Mouse (Mus musculus): Measurements from ENCODE around the gene Vstm2b. TPM values are rescaled to one million over a fixed set of nuclear protein-coding genes. Genes with fewer than 3 reads are reported as not detected.

The Vstm2b gene
- polyA plus RNA-seq, 1 experiment from 2014 or later: 2.4 TPM

GRCm38 (mm10) chr7:40899376-40900265 lies 1.5 kb downstream of the Vstm2b start:
- H3K9me3 ChIP-seq (ENCODE audit: control insufficient read depth, low read depth, low read length): no peaks in the 10 kb centered on the region
- H3K27ac ChIP-seq (ENCODE audit: low read length): no peak overlapping the region
- H3K4me3 ChIP-seq (ENCODE audit: low read depth, low read length): peak overlapping the region; percentile 44
- whole genome bisulfite sequencing: under 1% methylated on average over 61 of the region's 61 CpGs
- peak; percentile 15; the same call in 1 of the 2 replicates for ATAC-seq (ENCODE audit: insufficient number of reproducible peaks, insufficient read depth, low FRiP score, low read depth)
- H3K4me2 ChIP-seq (replicated peaks; ENCODE audit: low read depth, low read length): peak overlapping the region; percentile 93
- 0 out of 2 replicates have a peak overlapping the region, but pooled peaks have one; percentile 21 for H3K9ac ChIP-seq (replicated peaks; ENCODE audit: low read depth, low read length)
- no peaks in the 10 kb centered on the region for H3K4me1 ChIP-seq (ENCODE audit: control insufficient read depth, insufficient read depth, low read length)
- no peaks in the 10 kb centered on the region for H3K36me3 ChIP-seq (ENCODE audit: control insufficient read depth, insufficient read depth, low read length)
- H3K27me3 ChIP-seq (ENCODE audit: control insufficient read depth, insufficient read depth, low read length): peaks cover 35% of the 10 kb centered on the region

- H3K4me1 ChIP-seq (ENCODE audit: control insufficient read depth, insufficient read depth, low read length): no peaks in the 10 kb centered on the region
- H3K9ac ChIP-seq (replicated peaks; ENCODE audit: low read depth, low read length): no peak overlapping the region
- H3K36me3 ChIP-seq (ENCODE audit: control insufficient read depth, insufficient read depth, low read length): no peaks in the 10 kb centered on the region
- no peaks in the 10 kb centered on the region for H3K9me3 ChIP-seq (ENCODE audit: control insufficient read depth, low read depth, low read length)
- H3K4me2 ChIP-seq (replicated peaks; ENCODE audit: low read depth, low read length): no peak overlapping the region
- peak; percentile 71; the same call in 1 of the 2 replicates for ATAC-seq (ENCODE audit: insufficient number of reproducible peaks, insufficient read depth, low FRiP score, low read depth)
- H3K27ac ChIP-seq (ENCODE audit: low read length): no peak overlapping the region
- peaks cover 35% of the 10 kb centered on the region for H3K27me3 ChIP-seq (ENCODE audit: control insufficient read depth, insufficient read depth, low read length)
- 1% methylated on average over 16 of the region's 16 CpGs for WGBS
- H3K4me3 ChIP-seq (ENCODE audit: low read depth, low read length): no peak overlapping the region
Observed at GRCm38 (mm10) chr7:40901201-40901600, 3.1 kb downstream of the Vstm2b start.

DNA sequence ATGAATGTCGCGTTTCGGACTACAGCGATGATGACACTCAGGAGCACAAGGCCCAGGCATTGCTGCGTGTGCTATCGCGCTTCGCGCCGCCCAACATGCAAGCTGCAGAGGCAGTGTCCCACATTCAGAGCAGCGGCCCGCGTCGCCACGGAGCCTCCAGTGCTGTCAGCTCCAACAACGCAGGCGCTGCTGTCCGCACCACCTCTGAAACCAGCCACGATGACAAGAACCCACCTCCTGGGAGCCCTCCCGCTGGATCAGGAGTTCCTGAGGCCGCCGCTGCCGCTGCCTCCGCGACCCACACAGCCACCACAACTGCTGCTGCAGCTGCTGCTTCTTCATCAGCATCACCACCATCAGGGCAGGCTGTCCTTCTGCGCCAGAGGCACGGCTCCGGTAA lies 4.4 kb downstream of the Vstm2b start:
- Histone ChIP-seq H3K9me3 (ENCODE audit: control insufficient read depth, low read depth, low read length) (no peaks in the 10 kb centered on the region), H3K9ac (replicated peaks; ENCODE audit: low read depth, low read length) (no peak overlapping the region), H3K27me3 (ENCODE audit: control insufficient read depth, insufficient read depth, low read length) (peaks cover 35% of the 10 kb centered on the region), H3K27ac (ENCODE audit: low read length) (no peak overlapping the region), H3K4me2 (replicated peaks; ENCODE audit: low read depth, low read length) (no peak overlapping the region), H3K36me3 (ENCODE audit: control insufficient read depth, insufficient read depth, low read length) (no peaks in the 10 kb centered on the region), H3K4me3 (ENCODE audit: low read depth, low read length) (no peak overlapping the region), H3K4me1 (ENCODE audit: control insufficient read depth, insufficient read depth, low read length) (no peaks in the 10 kb centered on the region)
- no peak for ATAC-seq (ENCODE audit: insufficient number of reproducible peaks, insufficient read depth, low FRiP score, low read depth)
- 13% methylated on average over 28 of the region's 28 CpGs for WGBS

GRCm38 (mm10) chr7:40906484-40906883 lies 8.4 kb downstream of the Vstm2b start:
- peaks cover 9% of the 10 kb centered on the region for H3K27me3 ChIP-seq (ENCODE audit: control insufficient read depth, insufficient read depth, low read length)
- no peak for ATAC-seq (ENCODE audit: insufficient number of reproducible peaks, insufficient read depth, low FRiP score, low read depth)
- H3K4me2 ChIP-seq (replicated peaks; ENCODE audit: low read depth, low read length): no peak overlapping the region
- no peaks in the 10 kb centered on the region for H3K9me3 ChIP-seq (ENCODE audit: control insufficient read depth, low read depth, low read length)
- 68% methylated on average over 1 of the region's 1 CpGs for WGBS
- H3K27ac ChIP-seq (ENCODE audit: low read length): no peak overlapping the region
- H3K36me3 ChIP-seq (ENCODE audit: control insufficient read depth, insufficient read depth, low read length): no peaks in the 10 kb centered on the region
- no peak overlapping the region for H3K9ac ChIP-seq (replicated peaks; ENCODE audit: low read depth, low read length)
- H3K4me1 ChIP-seq (ENCODE audit: control insufficient read depth, insufficient read depth, low read length): no peaks in the 10 kb centered on the region
- H3K4me3 ChIP-seq (ENCODE audit: low read depth, low read length): no peak overlapping the region

GRCm38 (mm10) chr7:40916761-40917160 lies 18.6 kb downstream of the Vstm2b start:
- H3K4me3 ChIP-seq (ENCODE audit: low read depth, low read length): no peak overlapping the region
- H3K27ac ChIP-seq (ENCODE audit: low read length): no peak overlapping the region
- H3K4me2 ChIP-seq (replicated peaks; ENCODE audit: low read depth, low read length): no peak overlapping the region
- no peak for ATAC-seq (ENCODE audit: insufficient number of reproducible peaks, insufficient read depth, low FRiP score, low read depth)
- no peaks in the 10 kb centered on the region for H3K9me3 ChIP-seq (ENCODE audit: control insufficient read depth, low read depth, low read length)
- no peak overlapping the region for H3K9ac ChIP-seq (replicated peaks; ENCODE audit: low read depth, low read length)
- no peaks in the 10 kb centered on the region for H3K27me3 ChIP-seq (ENCODE audit: control insufficient read depth, insufficient read depth, low read length)
- no peaks in the 10 kb centered on the region for H3K36me3 ChIP-seq (ENCODE audit: control insufficient read depth, insufficient read depth, low read length)
- 78% methylated on average over 3 of the region's 3 CpGs for WGBS
- H3K4me1 ChIP-seq (ENCODE audit: control insufficient read depth, insufficient read depth, low read length): no peaks in the 10 kb centered on the region

DNA sequence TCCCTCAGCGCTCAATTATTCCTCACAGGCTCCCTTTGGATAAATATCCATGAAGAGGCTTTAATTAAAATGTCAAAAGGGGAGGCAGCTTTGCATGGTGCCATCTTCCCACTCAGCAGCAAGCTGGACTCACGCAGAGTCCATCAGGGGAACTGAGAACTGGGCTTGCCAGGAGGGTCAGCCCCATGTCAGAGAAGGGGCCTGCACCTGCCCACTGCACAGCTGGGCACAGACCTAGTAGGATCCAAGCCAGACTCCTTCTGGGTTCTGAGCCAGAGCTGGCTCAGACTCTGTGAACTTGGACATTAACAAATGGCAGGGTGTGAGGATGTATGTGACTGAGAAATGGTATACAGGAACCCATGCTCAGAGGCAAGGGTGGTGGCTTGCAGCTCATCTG lies 22.0 kb downstream of the Vstm2b start:
- 82% methylated on average over 2 of the region's 2 CpGs for WGBS
- Histone ChIP-seq H3K9ac (replicated peaks; ENCODE audit: low read depth, low read length) (no peak overlapping the region), H3K9me3 (ENCODE audit: control insufficient read depth, low read depth, low read length) (no peaks in the 10 kb centered on the region), H3K27me3 (ENCODE audit: control insufficient read depth, insufficient read depth, low read length) (no peaks in the 10 kb centered on the region), H3K27ac (ENCODE audit: low read length) (no peak overlapping the region), H3K4me3 (ENCODE audit: low read depth, low read length) (no peak overlapping the region), H3K36me3 (ENCODE audit: control insufficient read depth, insufficient read depth, low read length) (no peaks in the 10 kb centered on the region), H3K4me1 (ENCODE audit: control insufficient read depth, insufficient read depth, low read length) (no peaks in the 10 kb centered on the region), H3K4me2 (replicated peaks; ENCODE audit: low read depth, low read length) (no peak overlapping the region)
- no peak for ATAC-seq (ENCODE audit: insufficient number of reproducible peaks, insufficient read depth, low FRiP score, low read depth)

- Histone ChIP-seq H3K4me1 (ENCODE audit: control insufficient read depth, insufficient read depth, low read length) (no peaks in the 10 kb centered on the region), H3K36me3 (ENCODE audit: control insufficient read depth, insufficient read depth, low read length) (no peaks in the 10 kb centered on the region), H3K9ac (replicated peaks; ENCODE audit: low read depth, low read length) (no peak overlapping the region), H3K4me2 (replicated peaks; ENCODE audit: low read depth, low read length) (no peak overlapping the region), H3K27me3 (ENCODE audit: control insufficient read depth, insufficient read depth, low read length) (no peaks in the 10 kb centered on the region), H3K27ac (ENCODE audit: low read length) (no peak overlapping the region), H3K9me3 (ENCODE audit: control insufficient read depth, low read depth, low read length) (no peaks in the 10 kb centered on the region), H3K4me3 (ENCODE audit: low read depth, low read length) (no peak overlapping the region)
- no peak for ATAC-seq (ENCODE audit: insufficient number of reproducible peaks, insufficient read depth, low FRiP score, low read depth)
- 79% methylated on average over 6 of the region's 6 CpGs for WGBS
Observed at GRCm38 (mm10) chr7:40921281-40921680, 23.2 kb downstream of the Vstm2b start.

DNA sequence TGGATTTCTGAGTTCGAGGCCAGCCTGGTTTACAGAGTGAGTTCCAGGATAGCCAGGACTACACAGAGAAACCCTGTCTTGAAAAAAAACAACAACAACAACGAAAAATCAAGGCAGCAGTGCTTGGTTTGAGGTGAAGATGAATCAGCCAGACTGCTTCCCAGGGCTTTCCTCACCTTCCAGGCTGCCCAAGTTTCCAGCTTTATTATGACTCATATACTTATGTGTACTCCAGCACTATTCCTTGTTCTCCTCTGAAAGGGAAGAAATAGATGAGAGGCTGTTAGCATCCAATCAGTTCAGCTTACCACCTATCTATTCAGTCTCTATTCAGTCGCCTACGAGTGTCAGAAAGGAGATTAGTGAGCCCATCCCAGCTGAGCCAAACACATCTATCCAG lies 24.7 kb downstream of the Vstm2b start:
- Histone ChIP-seq H3K9me3 (ENCODE audit: control insufficient read depth, low read depth, low read length) (no peaks in the 10 kb centered on the region), H3K4me3 (ENCODE audit: low read depth, low read length) (no peak overlapping the region), H3K9ac (replicated peaks; ENCODE audit: low read depth, low read length) (no peak overlapping the region), H3K4me2 (replicated peaks; ENCODE audit: low read depth, low read length) (no peak overlapping the region), H3K4me1 (ENCODE audit: control insufficient read depth, insufficient read depth, low read length) (no peaks in the 10 kb centered on the region), H3K27me3 (ENCODE audit: control insufficient read depth, insufficient read depth, low read length) (no peaks in the 10 kb centered on the region), H3K36me3 (ENCODE audit: control insufficient read depth, insufficient read depth, low read length) (no peaks in the 10 kb centered on the region), H3K27ac (ENCODE audit: low read length) (no peak overlapping the region)
- 71% methylated on average over 4 of the region's 4 CpGs for WGBS
- ATAC-seq (ENCODE audit: insufficient number of reproducible peaks, insufficient read depth, low FRiP score, low read depth): no peak
